Mouse (Mus musculus) leukemia stem cell, adult 10-12 weeks (primary cell): ENCODE results near the gene Olfr628. TPM values are rescaled to one million over a fixed set of nuclear protein-coding genes. Genes with fewer than 3 reads are reported as not detected.

Source experiments
- polyA plus RNA-seq: library from polyadenylated mRNA; stranded (reverse); fragments of >175 nt; gene quantifications from 2 replicates; pipeline ENCODE4 v1.2.3, GENCODE M21; 2012; ENCODE audit warnings: low replicate concordance

The Olfr628 gene
- polyA plus RNA-seq = not detected in 2 replicates

DNA sequence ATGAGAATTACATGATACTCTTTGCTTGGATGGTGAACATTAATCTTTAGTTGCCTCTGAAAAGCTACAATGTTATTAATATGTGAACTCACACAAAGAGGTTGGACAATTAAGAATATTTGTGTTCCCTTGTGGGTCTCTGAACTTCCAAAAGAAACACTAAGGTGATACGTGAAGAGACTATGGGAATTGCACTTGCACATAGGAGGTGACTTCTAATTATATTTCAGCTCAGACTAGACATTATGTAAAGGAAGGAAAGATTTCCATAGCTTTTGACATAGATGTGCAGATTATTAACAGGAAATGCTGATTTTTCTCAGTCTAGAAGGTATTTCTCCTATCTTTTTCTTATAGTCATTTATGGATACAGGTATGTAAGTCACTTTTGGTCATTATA, at the start of gene Olfr628:
Olfr628 (plus strand) TSS at position 301 of the 400 bp plus-strand sequence.

DNA sequence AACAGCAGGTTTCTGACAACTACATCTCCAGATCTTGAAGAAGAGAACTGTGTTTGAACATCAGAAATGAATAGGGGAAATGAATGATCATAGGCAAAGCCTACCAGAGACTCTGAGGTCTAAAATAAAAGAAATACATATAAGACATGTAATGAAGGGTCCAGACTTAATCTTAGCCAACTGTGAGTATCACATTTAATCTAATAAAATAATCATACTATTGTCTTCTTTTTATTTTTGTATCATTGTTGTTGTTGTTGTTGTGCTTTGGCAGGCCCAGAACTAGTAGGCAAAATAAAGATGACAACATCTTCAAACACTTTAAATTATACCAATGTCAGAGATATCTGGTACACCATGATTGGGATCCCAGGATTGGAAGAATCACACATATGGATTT, 47.8 kb upstream of the Olfr628 start, which contains the start of gene Olfr625-ps1:
Olfr625-ps1 (plus strand) TSS at position 301 of the 400 bp plus-strand sequence.

DNA sequence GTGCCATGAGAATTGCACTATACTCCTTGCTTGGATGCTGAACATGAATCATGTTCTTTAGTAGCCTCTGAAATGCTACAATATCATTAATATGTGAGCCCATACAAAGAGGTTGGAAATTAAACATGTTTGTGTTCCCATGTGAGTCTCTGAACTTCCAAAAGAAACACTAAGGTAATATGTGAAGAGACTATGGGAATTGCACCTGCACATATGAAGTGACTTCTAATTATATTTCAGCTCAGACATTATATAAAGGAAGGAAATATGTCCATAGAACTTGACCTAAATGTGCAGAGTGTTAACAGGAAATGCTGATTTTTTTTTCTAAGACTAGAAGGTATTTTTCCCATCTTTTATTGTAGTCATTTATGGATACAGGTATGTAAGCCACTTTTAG, 15.8 kb upstream of the Olfr628 start, which contains the start of gene Olfr243:
Olfr243 (plus strand) TSS at position 301 of the 400 bp plus-strand sequence.

DNA sequence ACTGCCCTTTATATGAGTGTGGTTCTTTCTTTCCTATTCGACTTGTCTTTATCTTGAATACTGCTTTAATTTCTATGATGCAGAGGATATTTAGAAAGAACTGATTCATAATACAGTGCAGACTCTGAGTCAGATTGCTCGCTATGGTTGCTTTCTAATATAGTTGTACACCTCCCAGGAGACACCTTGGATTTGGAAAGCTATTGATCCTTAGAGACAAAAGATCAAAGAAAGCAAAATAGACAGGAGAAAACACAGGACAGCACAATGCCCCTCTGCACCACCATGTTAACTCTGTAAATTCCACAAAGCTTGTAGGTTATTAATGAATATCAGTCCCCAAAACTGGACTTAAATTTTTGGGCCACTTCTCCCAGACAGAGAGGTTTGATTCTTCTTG, 14.7 kb downstream of the Olfr628 start, which contains the start of gene Olfr629:
Olfr629 (minus strand) TSS at position 101 of the 400 bp plus-strand sequence.

DNA sequence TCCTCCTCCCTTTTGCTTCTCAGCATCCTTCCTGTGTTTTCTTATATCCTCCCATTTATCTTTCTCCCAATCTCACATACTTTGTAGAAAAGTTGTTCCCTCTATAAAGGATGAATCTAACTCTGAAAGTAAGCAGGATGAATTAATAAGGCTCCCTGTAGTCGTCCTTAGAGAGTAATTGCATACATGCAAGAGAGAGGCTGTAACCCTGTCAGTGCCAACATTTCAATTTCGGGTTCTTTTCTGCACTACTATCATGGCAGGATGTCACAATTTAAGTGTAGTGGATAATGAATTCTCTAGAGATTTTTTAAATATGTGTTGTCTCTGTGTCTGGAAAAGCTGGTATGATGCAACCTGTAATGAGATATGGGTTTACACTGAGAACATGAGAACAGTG, 27.1 kb downstream of the Olfr628 start, which contains the start of gene Olfr630:
Olfr630 (minus strand) TSS at position 101 of the 400 bp plus-strand sequence.

DNA sequence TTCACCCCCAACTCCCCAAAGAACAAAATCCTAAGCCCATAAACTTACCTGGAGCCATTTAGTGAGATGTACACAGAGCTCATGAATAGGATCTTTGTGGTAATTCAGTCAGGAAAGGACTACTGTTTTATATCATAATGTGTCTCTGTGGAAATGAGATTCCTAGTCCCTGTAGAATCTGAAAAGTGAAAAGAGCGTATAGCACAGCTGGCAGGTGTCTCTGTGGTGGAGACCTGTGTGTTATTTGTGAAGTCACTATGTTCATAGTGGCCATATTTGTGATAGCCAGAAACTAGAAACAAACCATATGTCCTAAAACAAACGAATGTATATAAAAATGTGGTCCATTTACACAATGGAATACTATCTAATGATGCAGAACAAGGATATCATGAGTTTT, 41.3 kb downstream of the Olfr628 start, which contains the start of gene Olfr69:
Olfr69 (minus strand) TSS at position 101 of the 400 bp plus-strand sequence.

DNA sequence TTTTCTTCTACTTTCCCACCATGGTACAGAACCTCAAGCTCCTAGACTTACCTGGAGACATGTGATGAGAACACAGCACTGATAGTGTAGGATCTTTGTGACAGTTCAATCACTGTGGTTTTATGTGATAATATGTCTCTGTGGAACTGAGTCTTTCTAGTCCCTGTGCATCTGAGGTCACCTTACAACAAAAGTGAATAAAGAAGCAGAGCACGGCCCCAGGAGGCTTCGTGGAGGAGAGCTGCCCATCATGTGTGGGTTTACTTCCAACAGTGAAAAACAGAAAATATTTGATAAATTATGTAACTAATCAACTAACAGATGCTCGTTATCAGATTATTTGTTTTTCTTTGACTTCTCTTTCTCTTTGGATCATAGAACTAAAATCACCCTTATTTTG, 49.4 kb downstream of the Olfr628 start, which contains the start of gene Olfr68:
Olfr68 (minus strand) TSS at position 101 of the 400 bp plus-strand sequence.

Other genes starting within 250 kb of the Olfr628 start
- gene Olfr609, start 232.3 kb upstream of the Olfr628 start, polyA plus RNA-seq = not detected in 2 replicates
- gene Olfr610, start 218.3 kb upstream of the Olfr628 start, polyA plus RNA-seq = not detected in 2 replicates
- gene Olfr611, start 209.5 kb upstream of the Olfr628 start, polyA plus RNA-seq = not detected in 2 replicates
- not detected in 2 replicates for gene Olfr612, start 187.7 kb upstream of the Olfr628 start, polyA plus RNA-seq
- not detected in 2 replicates for gene Olfr613, start 182.3 kb upstream of the Olfr628 start, polyA plus RNA-seq
- not detected in 2 replicates for gene Olfr615, start 174.3 kb upstream of the Olfr628 start, polyA plus RNA-seq
- gene Olfr616, start 161.2 kb upstream of the Olfr628 start, polyA plus RNA-seq = not detected in 2 replicates
- not detected in 2 replicates for gene Olfr617, start 157.3 kb upstream of the Olfr628 start, polyA plus RNA-seq
- gene Olfr618, start 140.3 kb upstream of the Olfr628 start, polyA plus RNA-seq = not detected in 2 replicates
- gene Olfr619, start 129.8 kb upstream of the Olfr628 start, polyA plus RNA-seq = not detected in 2 replicates
- gene Olfr620, start 117.8 kb upstream of the Olfr628 start, polyA plus RNA-seq = not detected in 2 replicates
- gene Olfr622, start 87.7 kb upstream of the Olfr628 start, polyA plus RNA-seq = not detected in 2 replicates
- not detected in 2 replicates for gene Olfr623, start 66.7 kb upstream of the Olfr628 start, polyA plus RNA-seq
- not detected in 2 replicates for gene Olfr624, start 59.2 kb upstream of the Olfr628 start, polyA plus RNA-seq
- gene Olfr625-ps1, start 47.7 kb upstream of the Olfr628 start, polyA plus RNA-seq = not detected in 2 replicates
- not detected in 2 replicates for gene Olfr243, start 15.7 kb upstream of the Olfr628 start, polyA plus RNA-seq
- not detected in 2 replicates for gene Olfr629, start 14.6 kb downstream of the Olfr628 start, polyA plus RNA-seq
- not detected in 2 replicates for gene Olfr630, start 27.0 kb downstream of the Olfr628 start, polyA plus RNA-seq
- gene Olfr69, start 41.2 kb downstream of the Olfr628 start, polyA plus RNA-seq = not detected in 2 replicates
- gene Olfr68, start 49.3 kb downstream of the Olfr628 start, polyA plus RNA-seq = not detected in 2 replicates
- not detected in 2 replicates for gene Olfr67, start 61.4 kb downstream of the Olfr628 start, polyA plus RNA-seq
- 68.2 and 1,476 TPM in 2 replicates for gene Hbb-bt, start 83.6 kb downstream of the Olfr628 start, polyA plus RNA-seq
- 16,372 and 30,425 TPM in 2 replicates for gene Hbb-bs, start 97.7 kb downstream of the Olfr628 start, polyA plus RNA-seq
- not detected in 2 replicates for gene Hbb-bh2, start 110.1 kb downstream of the Olfr628 start, polyA plus RNA-seq
- not detected in 2 replicates for gene Hbb-bh1, start 112.8 kb downstream of the Olfr628 start, polyA plus RNA-seq
- gene Hbb-y, start 122.8 kb downstream of the Olfr628 start, polyA plus RNA-seq = not detected in 2 replicates
- gene Olfr66, start 155.9 kb downstream of the Olfr628 start, polyA plus RNA-seq = not detected in 2 replicates
- gene Olfr64, start 164.1 kb downstream of the Olfr628 start, polyA plus RNA-seq = not detected in 2 replicates
- gene Olfr65, start 173.1 kb downstream of the Olfr628 start, polyA plus RNA-seq = not detected in 2 replicates
- 0.38 TPM in 1 of 2 replicates, not detected in the other for gene Olfr631, start 198.5 kb downstream of the Olfr628 start, polyA plus RNA-seq
- gene Olfr632, start 204.0 kb downstream of the Olfr628 start, polyA plus RNA-seq = not detected in 2 replicates
- not detected in 2 replicates for gene Olfr633, start 214.1 kb downstream of the Olfr628 start, polyA plus RNA-seq
- gene Olfr635, start 240.8 kb downstream of the Olfr628 start, polyA plus RNA-seq = not detected in 2 replicates